Mouse (Mus musculus): Measurements from ENCODE around the gene Tmed2. TPM values are rescaled to one million over a fixed set of nuclear protein-coding genes. Genes with fewer than 3 reads are reported as not detected.
"Not testable (repeated sequence)": the region's sequence is repeated elsewhere in the genome, so short reads cannot be mapped to it uniquely, and the experiment has no call there.

The Tmed2 gene
- total RNA-seq, 1 experiment from 2014 or later: 1,041 TPM

GRCm38 (mm10) chr5:124521588-124521987 lies 18.9 kb upstream of the Tmed2 start:
- no peak; the same call in 1 of the 2 replicates for ATAC-seq (replicated peaks; ENCODE audit: insufficient number of reproducible peaks, low FRiP score, low TSS enrichment, poor library complexity, severe bottlenecking)

GRCm38 (mm10) chr5:124523032-124523431 lies 17.5 kb upstream of the Tmed2 start:
- no peak for ATAC-seq (replicated peaks; ENCODE audit: insufficient number of reproducible peaks, low FRiP score, low TSS enrichment, poor library complexity, severe bottlenecking)

- no peak for ATAC-seq (replicated peaks; ENCODE audit: insufficient number of reproducible peaks, low FRiP score, low TSS enrichment, poor library complexity, severe bottlenecking)
Measured at GRCm38 (mm10) chr5:124524943-124525342, 15.6 kb upstream of the Tmed2 start.

GRCm38 (mm10) chr5:124528351-124528750 lies 12.1 kb upstream of the Tmed2 start:
- ATAC-seq (replicated peaks; ENCODE audit: insufficient number of reproducible peaks, low FRiP score, low TSS enrichment, poor library complexity, severe bottlenecking): no peak

GRCm38 (mm10) chr5:124528791-124529190 lies 11.7 kb upstream of the Tmed2 start:
- no peak for ATAC-seq (replicated peaks; ENCODE audit: insufficient number of reproducible peaks, low FRiP score, low TSS enrichment, poor library complexity, severe bottlenecking)

- ATAC-seq (replicated peaks; ENCODE audit: insufficient number of reproducible peaks, low FRiP score, low TSS enrichment, poor library complexity, severe bottlenecking): no peak
Measured at GRCm38 (mm10) chr5:124529191-124529651, 11.3 kb upstream of the Tmed2 start.

- ATAC-seq (replicated peaks; ENCODE audit: insufficient number of reproducible peaks, low FRiP score, low TSS enrichment, poor library complexity, severe bottlenecking): no peak
Measured at GRCm38 (mm10) chr5:124529697-124530096, 10.8 kb upstream of the Tmed2 start.

- no peak for ATAC-seq (replicated peaks; ENCODE audit: insufficient number of reproducible peaks, low FRiP score, low TSS enrichment, poor library complexity, severe bottlenecking)
Measured at GRCm38 (mm10) chr5:124530655-124531582, 9.6 kb upstream of the Tmed2 start, which contains the start of gene Rilpl1. Rilpl1 (minus strand) TSS chr5:124531391.

- no peak for ATAC-seq (replicated peaks; ENCODE audit: insufficient number of reproducible peaks, low FRiP score, low TSS enrichment, poor library complexity, severe bottlenecking)
Measured at GRCm38 (mm10) chr5:124531583-124531930, 8.9 kb upstream of the Tmed2 start.

GRCm38 (mm10) chr5:124532451-124532850 lies 8.0 kb upstream of the Tmed2 start:
- no peak for ATAC-seq (replicated peaks; ENCODE audit: insufficient number of reproducible peaks, low FRiP score, low TSS enrichment, poor library complexity, severe bottlenecking)

GRCm38 (mm10) chr5:124535016-124535415 lies 5.5 kb upstream of the Tmed2 start:
- no peak for ATAC-seq (replicated peaks; ENCODE audit: insufficient number of reproducible peaks, low FRiP score, low TSS enrichment, poor library complexity, severe bottlenecking)

- ATAC-seq (replicated peaks; ENCODE audit: insufficient number of reproducible peaks, low FRiP score, low TSS enrichment, poor library complexity, severe bottlenecking): no peak
Measured at GRCm38 (mm10) chr5:124536776-124537175, 3.7 kb upstream of the Tmed2 start.

- ATAC-seq (replicated peaks; ENCODE audit: insufficient number of reproducible peaks, low FRiP score, low TSS enrichment, poor library complexity, severe bottlenecking): peak; percentile 49
Measured at GRCm38 (mm10) chr5:124538813-124539792, 1.4 kb upstream of the Tmed2 start.

- ATAC-seq (replicated peaks; ENCODE audit: insufficient number of reproducible peaks, low FRiP score, low TSS enrichment, poor library complexity, severe bottlenecking): no peak
Measured at GRCm38 (mm10) chr5:124539905-124540304, 590 bp upstream of the Tmed2 start.

- ATAC-seq (replicated peaks; ENCODE audit: insufficient number of reproducible peaks, low FRiP score, low TSS enrichment, poor library complexity, severe bottlenecking): peak; percentile 29
Measured at GRCm38 (mm10) chr5:124540905-124541601, 558 bp downstream of the Tmed2 start.

- ATAC-seq (replicated peaks; ENCODE audit: insufficient number of reproducible peaks, low FRiP score, low TSS enrichment, poor library complexity, severe bottlenecking): no peak
Measured at GRCm38 (mm10) chr5:124541602-124541973, 1.1 kb downstream of the Tmed2 start.

- ATAC-seq (replicated peaks; ENCODE audit: insufficient number of reproducible peaks, low FRiP score, low TSS enrichment, poor library complexity, severe bottlenecking): not testable (repeated sequence)
Measured at GRCm38 (mm10) chr5:124550737-124551136, 10.2 kb downstream of the Tmed2 start.

GRCm38 (mm10) chr5:124551349-124552093 lies 11.0 kb downstream of the Tmed2 start:
- ATAC-seq (replicated peaks; ENCODE audit: insufficient number of reproducible peaks, low FRiP score, low TSS enrichment, poor library complexity, severe bottlenecking): not testable (repeated sequence)
